Mouse (Mus musculus) megakaryocyte-erythroid progenitor cell, adult 5-6 weeks (primary cell): ENCODE results near the gene Pde9a. TPM values are rescaled to one million over a fixed set of nuclear protein-coding genes. Genes with fewer than 3 reads are reported as not detected.

Experiments
- ATAC-seq: replicated peaks from 2 replicates; pipeline ENCODE4 v1.8.0; 2016; ENCODE audit warnings: mild to moderate bottlenecking, inconsistent platforms; ENCODE audit not compliant: severe bottlenecking, poor library complexity, low FRiP score, low TSS enrichment
- total RNA-seq, 2 experiments: library from RNA; stranded (forward) in 1 of 2; stranded (reverse) in 1 of 2; fragments of 200-1000, 215-1000 nt in 1 of 2; fragments of >200 nt in 1 of 2; fragmentation: Nextera tagmentation in 1 of 2; gene quantifications; 2 replicates each; pipeline ENCODE4 v1.2.3; 2014 to 2017

Pde9a gene
- total RNA-seq, 2 experiments from 2014 or later, result 1.4 TPM; not detected in 1

DNA sequence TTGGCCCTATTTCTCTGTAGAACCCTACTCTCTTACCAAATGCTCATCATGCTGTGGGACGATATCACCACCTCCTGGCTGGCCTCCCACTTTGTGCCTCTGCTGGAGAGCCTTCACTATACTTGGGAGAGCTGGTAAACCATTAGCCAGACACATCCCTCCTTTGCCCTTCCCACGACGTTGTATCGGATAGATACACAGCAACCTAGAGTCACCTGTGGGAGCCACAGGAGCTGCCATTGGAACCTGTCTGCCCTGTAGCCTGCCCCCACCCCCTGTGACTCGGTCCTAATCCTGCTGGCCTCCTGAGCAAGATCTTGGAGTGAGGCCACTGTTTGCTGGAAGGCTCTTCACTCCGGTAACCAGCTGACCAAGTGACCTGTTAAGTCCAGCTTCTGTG lies 2.7 kb upstream of the Pde9a start:
- ATAC-seq, result no peak

DNA sequence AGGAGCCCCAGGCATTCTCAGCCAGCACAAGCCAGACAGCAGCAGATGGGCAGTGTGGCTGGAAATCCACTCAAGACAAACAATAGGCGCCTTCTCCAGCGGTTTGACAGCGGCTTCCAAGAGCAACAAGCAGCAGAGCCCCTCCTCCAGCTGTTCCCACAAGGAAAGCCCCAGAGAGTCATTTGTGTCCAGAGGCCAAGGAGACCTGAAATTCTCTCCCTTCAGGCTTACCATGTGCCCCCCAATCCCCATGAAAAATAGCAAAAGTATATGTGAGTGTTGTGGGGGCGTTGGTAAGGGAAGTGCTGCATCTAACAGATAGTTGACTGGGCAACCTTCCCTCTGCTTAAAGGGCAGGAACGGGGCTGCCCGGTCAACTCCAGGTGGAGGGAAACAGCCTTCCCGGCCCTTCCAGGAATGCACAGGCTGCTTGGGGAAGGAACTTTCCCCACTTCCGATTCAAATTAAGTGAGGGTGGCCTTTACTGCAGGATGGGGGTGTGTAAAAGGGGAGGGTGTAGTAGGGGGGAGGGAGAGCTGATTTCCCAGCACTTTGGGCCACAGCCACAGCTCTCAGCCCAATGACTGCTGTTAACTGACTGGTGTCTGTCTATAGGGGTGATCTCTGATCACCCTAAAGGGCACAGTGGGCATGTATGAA lies 912 bp upstream of the Pde9a start:
- no peak for ATAC-seq

DNA sequence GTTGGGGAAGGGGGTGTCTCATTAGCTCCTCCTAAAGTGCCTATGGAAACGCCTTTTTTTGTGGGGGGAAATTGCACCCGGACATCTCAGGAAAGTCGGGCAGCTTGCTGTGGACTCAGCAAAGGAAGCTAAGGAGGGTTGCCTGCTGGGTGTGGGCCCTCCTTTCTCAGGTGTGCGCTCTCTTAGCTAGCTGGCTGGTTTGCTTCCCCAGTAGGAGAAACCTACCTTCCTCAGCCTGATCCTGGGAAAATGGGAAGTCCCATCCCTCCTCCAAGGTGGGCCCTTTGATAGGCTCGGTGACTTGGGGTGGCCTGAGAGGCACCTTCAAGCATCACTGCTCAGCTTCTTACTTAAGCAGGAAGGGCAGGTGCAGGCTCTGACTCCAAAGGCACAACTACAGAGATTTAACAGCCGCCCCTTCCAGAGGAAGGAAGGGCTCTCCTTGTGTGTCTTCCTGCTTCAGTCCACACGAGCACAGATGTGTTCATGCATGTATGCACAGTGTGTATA lies 811 bp downstream of the Pde9a start:
- ATAC-seq, result no peak

DNA sequence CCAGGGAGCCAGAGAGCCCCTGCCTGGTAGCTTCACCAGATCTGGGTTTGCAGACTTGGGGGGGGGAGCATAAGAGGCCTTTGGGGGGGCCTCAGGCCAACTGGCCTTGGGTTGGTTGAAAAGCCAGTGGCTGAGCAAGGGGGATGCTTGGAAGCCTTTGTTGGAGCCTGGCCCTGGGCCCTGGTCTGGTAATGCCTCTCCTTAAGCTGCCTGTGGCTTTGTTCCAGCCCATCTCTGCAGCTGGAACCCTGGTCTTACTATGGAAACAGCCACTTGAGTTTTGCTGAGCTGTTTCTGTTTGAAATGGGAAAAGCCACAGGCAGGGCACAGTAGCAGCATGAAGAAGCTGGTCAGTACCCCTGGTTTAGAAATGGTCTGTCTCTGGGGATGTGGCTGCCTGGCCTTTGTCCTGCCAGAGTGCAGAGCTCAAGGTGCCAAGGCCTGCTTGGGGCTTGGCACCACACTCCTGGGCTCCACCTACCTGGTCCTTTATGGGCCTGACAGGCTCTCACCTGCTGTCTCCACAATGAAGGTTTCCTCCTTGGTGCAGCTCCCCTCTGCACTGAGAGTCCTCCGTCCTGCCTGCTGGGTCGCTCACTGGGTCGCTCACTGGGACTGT lies 3.5 kb downstream of the Pde9a start:
- no peak for ATAC-seq

DNA sequence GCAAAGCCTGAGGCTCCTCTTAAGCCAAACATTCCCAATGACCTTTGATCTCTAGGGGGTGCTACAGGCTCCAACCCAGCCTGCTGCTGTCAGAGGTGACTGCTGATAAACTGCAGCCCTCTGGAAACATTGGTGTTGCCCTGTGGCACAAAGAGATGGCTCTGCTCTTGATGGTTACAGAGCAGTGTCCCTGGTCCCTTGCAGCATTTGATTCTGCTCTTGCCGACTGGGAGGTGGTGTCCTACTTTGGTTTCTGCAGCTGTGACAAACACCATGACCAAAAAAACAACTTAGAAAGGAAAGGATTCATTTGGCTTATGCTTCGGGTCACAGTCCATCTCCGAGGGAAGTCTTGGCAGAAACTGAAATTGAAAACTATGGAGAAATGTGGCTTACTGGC lies 5.5 kb downstream of the Pde9a start:
- no peak for ATAC-seq

DNA sequence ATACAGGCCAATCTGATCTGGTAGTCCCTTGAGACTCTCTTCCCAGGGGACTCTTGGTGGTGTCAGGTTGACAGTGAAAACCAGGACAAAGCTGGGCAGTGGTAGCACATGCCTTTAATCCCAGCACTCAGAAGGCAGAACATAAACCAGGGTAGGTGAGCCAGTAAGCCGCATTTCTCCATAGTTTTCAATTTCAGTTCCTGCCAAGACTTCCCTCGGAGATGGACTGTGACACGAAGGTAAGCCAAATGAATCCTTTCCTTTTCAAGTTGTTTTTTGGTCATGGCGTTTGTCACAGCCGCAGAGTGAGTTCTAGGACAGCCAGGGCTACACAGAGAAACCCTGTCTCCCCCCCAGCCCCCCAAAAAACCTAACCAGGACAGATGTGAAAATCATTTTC lies 6.0 kb downstream of the Pde9a start:
- ATAC-seq, result no peak

DNA sequence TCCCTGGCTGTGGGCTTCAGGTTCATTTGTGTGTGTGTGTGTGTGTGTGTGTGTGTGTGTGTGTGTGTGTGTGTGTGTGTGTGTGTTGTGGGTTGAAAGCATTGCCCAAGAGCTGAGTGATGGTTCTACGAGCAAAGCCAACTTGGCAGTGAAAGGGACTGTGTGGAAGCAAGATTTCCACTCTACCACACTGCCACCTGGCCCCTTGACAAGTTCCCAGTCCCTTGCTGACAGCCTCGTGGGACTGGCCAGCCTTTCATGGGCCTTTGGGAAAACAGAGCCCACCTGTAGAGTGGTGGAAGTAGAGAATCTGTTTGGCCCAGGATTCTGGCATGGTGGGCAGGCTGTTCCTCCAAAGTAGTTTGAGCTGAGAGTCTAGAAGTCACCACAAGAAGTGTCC lies 7.8 kb downstream of the Pde9a start:
- no peak for ATAC-seq

DNA sequence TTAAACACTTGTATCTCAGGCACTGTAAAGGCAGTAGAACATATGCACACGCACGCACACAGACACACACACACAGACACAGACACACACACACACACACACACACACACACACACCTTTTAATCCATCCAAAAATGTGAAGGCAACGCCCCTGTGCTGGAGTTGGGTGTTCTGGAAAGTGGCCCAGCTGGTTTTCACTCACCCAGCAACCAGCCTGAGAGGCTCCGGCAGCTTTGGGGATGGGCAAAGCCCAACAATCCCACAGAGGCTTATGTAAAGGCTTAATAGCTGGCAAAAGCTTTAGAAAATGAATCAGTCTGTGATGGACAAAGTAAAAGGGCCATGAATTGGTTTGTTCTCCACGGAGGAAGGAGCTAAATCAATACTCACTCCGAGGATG lies 14.3 kb downstream of the Pde9a start:
- ATAC-seq, result no peak

DNA sequence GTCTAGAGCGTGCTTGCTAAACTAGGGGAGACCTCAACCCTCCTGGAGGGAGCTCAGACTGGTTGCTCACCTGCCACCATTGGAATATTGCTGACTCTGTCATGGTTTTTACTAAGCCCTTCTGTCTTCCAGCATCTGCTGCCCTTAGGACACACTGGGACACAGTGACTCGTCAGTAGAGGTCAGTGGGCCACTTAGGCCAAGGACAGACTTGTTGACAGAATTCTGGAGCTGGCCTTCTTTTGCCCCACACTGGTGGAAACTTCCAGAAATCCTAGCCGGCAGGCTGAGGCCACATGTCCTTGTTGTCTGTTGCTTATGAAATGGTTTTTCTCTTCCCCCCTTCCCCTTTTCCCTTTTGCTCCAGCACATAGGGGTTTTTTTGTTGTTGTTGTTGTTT lies 15.2 kb downstream of the Pde9a start:
- ATAC-seq, result no peak

DNA sequence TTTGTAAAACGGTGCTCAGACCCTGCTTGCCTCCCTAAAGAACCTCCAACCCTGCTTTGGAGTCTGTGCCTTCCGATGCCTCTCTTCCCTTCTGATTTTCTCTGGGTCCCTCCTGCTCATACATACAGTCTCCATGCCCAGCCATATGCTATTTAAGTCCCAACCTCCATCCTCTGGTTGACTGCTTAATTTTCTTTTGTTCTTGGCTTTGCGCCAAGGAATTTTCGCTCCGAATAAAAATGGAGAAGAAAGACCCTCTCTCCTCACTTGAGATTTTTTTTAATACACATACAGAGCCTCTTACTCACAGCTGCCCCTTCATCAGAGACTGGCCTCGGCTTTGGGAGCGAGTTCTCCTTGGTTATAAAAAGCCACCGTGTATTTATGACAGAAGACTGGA lies 16.7 kb downstream of the Pde9a start:
- no peak for ATAC-seq

DNA sequence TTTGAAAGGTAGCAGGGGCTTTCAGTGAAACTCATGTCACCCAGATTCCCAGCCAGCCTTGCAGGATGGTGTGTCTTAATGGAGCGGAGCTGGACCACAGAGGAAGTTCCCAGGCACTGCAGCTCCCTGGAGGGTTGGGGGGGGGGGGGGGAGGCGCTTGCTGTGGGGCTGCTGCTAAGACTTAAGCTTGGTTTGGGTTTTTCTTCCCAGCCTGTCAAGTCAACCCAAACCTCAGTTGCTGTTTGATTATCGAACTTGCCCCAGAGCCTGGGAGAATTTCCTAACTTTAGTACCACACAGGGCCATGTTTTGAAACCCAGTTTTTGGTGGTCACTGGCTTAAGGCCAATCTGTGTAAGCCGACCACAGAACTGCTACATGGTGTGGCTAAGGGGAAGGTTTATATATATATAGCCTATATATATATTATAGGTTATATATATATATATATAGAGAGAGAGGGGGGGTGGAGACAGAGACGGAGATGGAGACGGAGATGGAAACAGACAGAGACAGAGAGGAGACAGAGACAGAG lies 19.8 kb downstream of the Pde9a start:
- ATAC-seq, result no peak

DNA sequence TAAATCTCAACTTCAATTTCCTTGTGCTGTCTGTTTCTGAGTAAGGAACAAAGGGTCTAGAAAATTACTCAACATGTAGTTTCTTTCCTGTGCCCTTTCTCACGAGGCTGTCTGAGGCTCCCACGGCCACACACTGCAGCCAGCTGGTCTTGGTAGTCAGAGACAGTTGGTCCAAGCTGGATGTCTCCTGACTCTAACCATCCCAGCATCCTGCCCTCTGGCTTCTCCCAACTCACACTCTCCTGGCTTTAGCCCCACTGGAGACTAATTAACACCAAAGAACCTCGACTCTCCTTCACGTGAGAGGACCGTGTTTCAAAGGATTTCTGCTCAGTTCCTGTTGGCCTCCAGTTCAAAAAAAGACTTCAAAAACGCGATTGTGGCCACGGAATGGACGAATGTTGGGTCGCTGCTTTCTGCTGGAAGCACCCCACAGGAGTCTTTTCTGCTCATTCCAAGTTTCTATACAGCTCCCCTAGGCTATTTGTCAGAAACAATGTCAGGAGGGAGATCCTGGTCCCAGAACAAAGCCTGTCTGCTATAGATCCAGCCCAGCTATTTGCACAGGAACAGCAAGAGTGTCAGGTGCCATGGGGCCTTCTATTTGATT lies 23.8 kb downstream of the Pde9a start:
- no peak for ATAC-seq

DNA sequence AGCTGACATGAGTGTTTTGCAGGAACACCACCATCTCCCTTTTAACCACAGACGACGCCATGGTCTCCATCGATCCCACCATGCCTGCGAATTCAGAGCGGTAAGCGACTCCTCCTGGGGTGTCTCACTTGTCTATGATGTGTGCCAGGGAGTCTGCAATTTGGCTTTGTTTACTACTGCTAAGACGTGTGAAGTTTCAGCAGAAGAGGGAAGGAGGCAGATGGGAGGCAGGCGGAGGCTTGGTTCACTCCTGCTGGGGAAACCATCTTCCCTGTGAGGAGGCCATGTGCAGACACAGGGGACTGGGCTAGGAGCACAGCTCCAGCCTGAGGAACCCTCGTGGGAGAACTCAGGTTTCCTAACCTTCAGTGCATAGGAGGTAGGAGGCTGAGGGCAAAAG lies 29.2 kb downstream of the Pde9a start:
- no peak for ATAC-seq

DNA sequence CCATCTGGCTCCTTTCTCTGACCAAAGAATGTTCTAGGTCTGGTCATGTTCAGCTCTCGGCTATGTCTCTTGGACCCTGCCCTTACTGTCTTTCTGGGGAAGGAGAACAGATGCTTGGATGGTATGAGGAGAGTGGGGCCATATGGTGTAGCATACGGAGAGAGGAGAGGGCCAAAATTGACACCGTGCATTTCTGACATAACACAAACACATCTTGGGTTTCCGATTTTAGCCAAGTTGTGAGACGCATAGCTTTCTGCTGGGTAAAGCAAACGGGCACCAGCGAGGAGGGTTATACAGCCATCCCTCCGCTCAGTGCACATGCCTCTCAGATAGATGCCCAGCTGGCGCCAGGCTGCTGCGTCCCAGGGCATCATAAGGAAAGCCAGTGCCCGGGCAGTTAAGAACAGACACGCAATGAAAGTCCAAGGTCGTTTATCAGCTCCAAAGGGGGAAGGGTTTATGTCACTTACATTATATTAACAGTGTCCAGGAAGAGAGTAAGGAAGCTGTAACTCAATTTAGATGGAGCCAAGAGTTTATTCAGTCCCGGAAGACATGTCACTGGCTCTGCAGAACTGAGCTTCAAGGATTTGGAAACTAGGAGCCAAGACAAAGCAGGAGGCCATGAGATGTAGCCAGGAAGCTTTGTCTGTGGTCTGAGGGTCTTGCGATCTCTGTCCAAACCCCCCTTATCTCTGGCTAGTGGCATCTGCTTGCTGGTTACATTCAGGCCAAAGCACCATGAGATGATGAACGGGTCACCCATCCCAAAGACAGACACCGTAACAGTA lies 33.0 kb downstream of the Pde9a start:
- ATAC-seq, result no peak

DNA sequence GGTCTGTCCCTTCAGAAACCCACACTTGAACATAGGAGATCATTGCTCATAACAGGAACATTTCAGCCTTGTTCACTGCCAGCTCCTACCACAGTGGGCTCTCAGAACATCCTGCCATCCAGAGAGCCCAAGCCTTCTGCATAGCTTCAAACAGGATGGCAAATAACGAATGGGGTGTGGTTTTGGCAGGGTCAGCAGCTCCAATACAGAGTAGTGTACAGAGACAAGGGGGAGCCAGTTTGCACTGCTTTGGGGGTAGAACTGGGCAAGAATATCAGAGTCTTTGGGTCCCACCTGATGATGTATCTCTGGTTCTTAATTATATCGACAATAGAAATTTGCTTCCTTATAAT lies 33.6 kb downstream of the Pde9a start:
- no peak for ATAC-seq

DNA sequence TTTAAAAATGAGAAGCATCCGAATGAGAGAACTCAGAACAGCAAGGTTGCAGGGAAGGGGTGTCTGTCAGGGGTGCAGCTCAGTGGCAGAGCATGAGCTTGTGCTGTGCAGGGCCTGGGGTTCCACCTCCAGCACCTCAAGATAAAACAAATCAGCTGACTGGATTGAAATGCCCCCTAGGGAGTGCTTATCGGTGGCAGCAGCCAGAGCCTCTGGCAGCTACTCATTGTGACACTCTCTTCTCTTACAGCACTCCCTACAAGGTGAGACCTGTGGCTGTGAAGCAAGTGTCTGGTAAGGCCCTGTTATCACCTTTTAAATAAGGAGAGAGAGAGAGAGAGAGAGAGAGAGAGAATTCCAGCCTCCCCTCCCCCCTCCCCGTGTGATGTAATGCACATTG lies 34.0 kb downstream of the Pde9a start:
- ATAC-seq, result no peak

DNA sequence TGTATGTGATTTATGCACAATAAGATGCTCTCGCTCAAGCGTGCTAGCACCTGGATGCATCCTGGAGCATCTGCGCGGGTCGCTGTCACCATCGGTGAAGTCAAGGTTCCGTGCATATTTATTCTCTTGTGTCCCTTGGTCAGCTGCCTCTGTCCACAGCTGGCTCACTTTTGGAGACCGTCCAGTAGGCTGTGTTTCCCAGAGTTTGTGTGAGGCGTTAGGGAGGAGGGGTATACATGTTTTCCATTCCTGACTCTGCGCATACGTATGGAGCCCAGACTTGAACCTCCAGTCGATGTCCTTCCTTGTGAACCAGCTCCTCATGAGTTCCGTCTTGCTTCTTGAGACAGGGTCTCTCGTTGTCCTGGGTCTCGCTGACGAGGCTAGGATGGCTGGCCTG lies 34.6 kb downstream of the Pde9a start:
- ATAC-seq, result no peak

DNA sequence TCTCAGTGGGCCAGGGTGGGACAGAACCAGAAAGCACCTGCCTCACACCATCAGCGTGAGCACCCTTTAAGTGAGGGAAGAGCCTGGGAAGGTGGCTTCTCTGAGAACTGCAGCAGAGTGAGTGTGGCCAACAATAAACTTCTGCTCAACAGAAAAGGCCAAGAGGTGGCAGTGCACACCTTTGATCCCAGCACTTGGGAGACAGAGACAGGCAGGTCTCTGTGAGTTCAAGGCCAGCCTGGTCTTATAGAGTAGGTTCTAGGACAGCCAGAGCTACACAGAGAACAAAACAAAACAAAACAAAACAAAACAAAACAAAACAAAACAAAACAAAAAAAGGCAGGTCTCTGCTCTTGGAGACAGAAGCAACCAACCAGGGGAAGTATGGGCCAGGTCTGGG lies 36.4 kb downstream of the Pde9a start:
- ATAC-seq, result no peak

DNA sequence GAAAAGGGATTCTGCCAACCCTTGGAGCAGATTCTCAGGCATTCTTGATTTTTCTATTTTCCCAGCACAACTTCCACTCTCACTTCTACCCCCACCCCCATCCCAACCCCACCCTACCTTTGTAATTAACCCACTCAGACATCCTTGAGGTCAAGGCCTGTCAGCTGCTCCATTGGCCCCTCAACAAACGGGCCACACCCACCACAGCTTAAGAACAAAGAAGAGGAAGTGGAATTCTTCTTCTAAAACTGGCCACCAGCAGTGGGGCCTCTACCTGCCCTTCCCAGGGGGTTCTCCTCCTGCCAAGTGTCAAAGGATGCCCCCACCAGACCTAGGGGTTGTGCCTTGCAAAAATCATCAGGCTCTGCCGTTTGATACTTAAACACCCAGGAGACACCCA lies 37.0 kb downstream of the Pde9a start:
- no peak for ATAC-seq

DNA sequence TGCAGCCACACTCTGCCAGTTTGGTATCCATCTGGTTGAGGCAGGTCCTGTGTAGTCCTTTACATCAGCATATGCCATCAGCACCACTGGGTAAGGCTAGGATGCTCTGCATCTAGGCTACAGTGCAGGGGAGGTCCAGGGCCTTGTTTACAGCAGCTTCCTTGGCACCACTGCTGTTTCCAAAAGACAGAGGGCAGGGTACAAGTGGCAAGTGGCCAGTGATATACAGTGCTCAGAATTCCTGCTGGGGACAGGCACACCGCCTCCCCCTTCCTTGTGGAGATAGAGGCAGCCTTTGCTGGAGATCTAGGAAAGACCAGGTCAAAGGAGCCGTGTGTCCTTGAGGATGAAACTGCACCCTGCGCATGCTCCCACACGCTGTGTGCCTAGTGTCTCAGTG lies 38.3 kb downstream of the Pde9a start:
- no peak for ATAC-seq
